Mouse (Mus musculus) lung, embryonic 16.5 days (tissue): ENCODE results near the gene Vwa8. TPM values are rescaled to one million over a fixed set of nuclear protein-coding genes. Genes with fewer than 3 reads are reported as not detected.
A peak's percentile ranks its signal among the peaks of the same experiment; 100 is the strongest.

Source experiments
- ATAC-seq: fragments of 200-750 bp; cut with Nextera tagmentation; 2 replicates; pipeline ENCODE4 v1.8.0; 2017; ENCODE audit warnings: low read depth, mild to moderate bottlenecking, moderate library complexity
- H3K27ac ChIP-seq: fragments of 300-500 bp; sonication (generic); 2 replicates; pipeline ENCODE4 v1.5.1; 2014; ENCODE audit warnings: mild to moderate bottlenecking, control low read depth, low read length
- H3K27me3 ChIP-seq: fragments of 300-500 bp; sonication (generic); 2 replicates; pipeline ENCODE4 v1.6.1; 2014; ENCODE audit warnings: low read depth, low read length, mixed read lengths; ENCODE audit not compliant: control insufficient read depth, insufficient read depth
- H3K36me3 ChIP-seq: fragments of 300-500 bp; sonication (generic); 2 replicates; pipeline ENCODE4 v1.6.1; 2014; ENCODE audit warnings: low read length; ENCODE audit not compliant: control insufficient read depth, insufficient read depth
- H3K4me1 ChIP-seq: fragments of 300-500 bp; sonication (generic); replicated peaks from 2 replicates; pipeline ENCODE4 v1.6.1; 2014; ENCODE audit warnings: low read length, mixed read lengths; ENCODE audit not compliant: control insufficient read depth, insufficient read depth
- H3K4me2 ChIP-seq: fragments of 300-500 bp; sonication (generic); 2 replicates; pipeline ENCODE4 v1.6.1; 2014; ENCODE audit warnings: low read depth, low read length, control low read depth
- H3K4me3 ChIP-seq: fragments of 300-500 bp; sonication (generic); 2 replicates; pipeline ENCODE4 v1.5.1; 2014; ENCODE audit warnings: mild to moderate bottlenecking, low read length, control low read depth
- H3K9ac ChIP-seq: fragments of 300-500 bp; sonication (generic); 2 replicates; pipeline ENCODE4 v1.6.1; 2014; ENCODE audit warnings: low read length, control low read depth
- H3K9me3 ChIP-seq: fragments of 300-500 bp; sonication (generic); 2 replicates; pipeline ENCODE4 v1.6.1; 2016; ENCODE audit warnings: low read length; ENCODE audit not compliant: control insufficient read depth
- WGBS: fragments of 180-500 bp; shearing (Covaris S2); extraction: QIAGEN DNeasy Blood & Tissue Kit; methylation state at CpG from one replicate; pipeline ENCODE4 v1.1.7; 2014; 5-methylcytosine and 5-hydroxymethylcytosine counted together
- polyA plus RNA-seq: library from polyadenylated mRNA; unstranded; fragments of >200 nt; fragmentation: Nextera tagmentation; extraction: Ambion mirVana; gene quantifications from 2 replicates; pipeline ENCODE4 v1.2.1, GENCODE M21; 2015

The Vwa8 gene
- polyA plus RNA-seq, 1 experiment from 2014 or later: 10.3 TPM

DNA sequence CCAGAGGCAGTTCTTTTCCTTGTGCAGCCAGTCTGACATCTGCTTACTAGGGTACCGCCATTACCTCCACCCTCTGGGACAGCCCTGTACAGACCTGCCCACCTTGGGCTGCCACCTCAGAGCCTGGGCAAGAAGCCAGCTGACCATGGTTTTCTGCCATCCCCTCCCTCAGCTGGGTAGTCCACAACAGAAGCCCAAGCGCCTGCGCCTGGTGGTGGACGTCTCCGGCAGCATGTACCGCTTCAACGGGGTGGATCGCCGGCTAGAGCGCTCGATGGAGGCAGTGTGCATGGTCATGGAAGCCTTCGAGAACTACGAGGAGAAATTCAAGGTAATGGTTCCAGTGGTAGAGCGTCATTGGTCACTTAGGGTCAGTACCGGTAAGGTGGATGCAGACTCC lies 333.9 kb downstream of the Vwa8 start:
- 94% methylated on average over 15 of the region's 15 CpGs for WGBS
- peak overlapping the region; percentile 53 for H3K27ac ChIP-seq
- H3K27me3 ChIP-seq: no peaks in the 10 kb centered on the region

DNA sequence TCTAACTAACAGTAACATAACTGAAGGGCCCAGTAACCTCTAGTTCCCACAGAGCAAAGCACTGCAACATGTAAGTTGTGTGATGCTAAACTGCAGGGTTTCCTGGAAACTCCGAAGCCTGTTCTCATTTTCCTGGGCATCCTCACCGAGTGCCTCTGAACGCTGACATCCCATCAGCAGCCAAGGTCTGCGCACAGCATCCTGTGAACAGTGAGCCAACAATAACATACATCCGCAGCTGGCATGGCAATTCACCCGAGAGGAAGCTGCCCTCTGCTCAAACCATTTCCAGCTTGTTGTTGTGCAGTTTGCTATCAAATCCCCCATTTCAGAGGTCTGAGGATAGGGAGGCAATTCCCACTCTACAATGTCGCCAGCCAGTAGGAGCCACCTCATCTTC lies 334.4 kb downstream of the Vwa8 start:
- WGBS: 74% methylated on average over 7 of the region's 7 CpGs
- Histone ChIP-seq H3K4me2 (no peak overlapping the region), H3K4me3 (no peak overlapping the region), H3K9me3 (no peaks in the 10 kb centered on the region), H3K4me1 (peaks cover 4% of the 10 kb centered on the region; the same call in 1 of the 2 replicates), H3K9ac (no peak overlapping the region), H3K36me3 (no peaks in the 10 kb centered on the region), H3K27me3 (no peaks in the 10 kb centered on the region), H3K27ac (peak overlapping the region; percentile 53)
- ATAC-seq: peak; percentile 27; the same call in 1 of the 2 replicates

More for the DNA sequence above, 333.9 kb downstream of the Vwa8 start:
- no peak for ATAC-seq
- Histone ChIP-seq H3K36me3 (no peaks in the 10 kb centered on the region), H3K9ac (no peak overlapping the region), H3K4me3 (no peak overlapping the region), H3K4me1 (peaks cover 4% of the 10 kb centered on the region; the same call in 1 of the 2 replicates), H3K4me2 (no peak overlapping the region), H3K9me3 (no peaks in the 10 kb centered on the region)

DNA sequence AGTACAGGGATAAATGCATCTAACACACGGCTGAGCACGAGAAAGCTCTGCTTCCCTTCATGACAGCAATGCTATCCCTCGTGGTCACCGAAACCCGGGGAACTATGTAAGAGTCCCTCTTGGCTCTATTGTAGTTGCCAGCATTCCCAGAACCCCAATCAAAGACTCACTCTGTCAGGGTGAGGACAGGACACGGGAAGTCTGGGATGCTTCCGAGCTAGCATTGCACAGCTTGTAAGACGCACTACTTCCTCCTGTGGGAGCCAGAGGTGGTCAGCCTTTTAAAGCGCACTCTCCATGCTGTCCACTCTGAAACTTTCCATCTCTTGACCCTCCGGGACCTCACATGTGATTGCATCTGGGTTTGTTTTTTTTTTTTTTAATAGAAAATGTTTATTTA lies 335.2 kb downstream of the Vwa8 start:
- ATAC-seq: no peak
- no peak overlapping the region for H3K4me2 ChIP-seq
- H3K27me3 ChIP-seq: no peaks in the 10 kb centered on the region
- no peak overlapping the region for H3K9ac ChIP-seq
- H3K27ac ChIP-seq: no peak overlapping the region
- peaks cover 4% of the 10 kb centered on the region; the same call in 1 of the 2 replicates for H3K4me1 ChIP-seq
- no peaks in the 10 kb centered on the region for H3K9me3 ChIP-seq
- 78% methylated on average over 10 of the region's 10 CpGs for WGBS
- no peaks in the 10 kb centered on the region for H3K36me3 ChIP-seq
- H3K4me3 ChIP-seq: no peak overlapping the region

DNA sequence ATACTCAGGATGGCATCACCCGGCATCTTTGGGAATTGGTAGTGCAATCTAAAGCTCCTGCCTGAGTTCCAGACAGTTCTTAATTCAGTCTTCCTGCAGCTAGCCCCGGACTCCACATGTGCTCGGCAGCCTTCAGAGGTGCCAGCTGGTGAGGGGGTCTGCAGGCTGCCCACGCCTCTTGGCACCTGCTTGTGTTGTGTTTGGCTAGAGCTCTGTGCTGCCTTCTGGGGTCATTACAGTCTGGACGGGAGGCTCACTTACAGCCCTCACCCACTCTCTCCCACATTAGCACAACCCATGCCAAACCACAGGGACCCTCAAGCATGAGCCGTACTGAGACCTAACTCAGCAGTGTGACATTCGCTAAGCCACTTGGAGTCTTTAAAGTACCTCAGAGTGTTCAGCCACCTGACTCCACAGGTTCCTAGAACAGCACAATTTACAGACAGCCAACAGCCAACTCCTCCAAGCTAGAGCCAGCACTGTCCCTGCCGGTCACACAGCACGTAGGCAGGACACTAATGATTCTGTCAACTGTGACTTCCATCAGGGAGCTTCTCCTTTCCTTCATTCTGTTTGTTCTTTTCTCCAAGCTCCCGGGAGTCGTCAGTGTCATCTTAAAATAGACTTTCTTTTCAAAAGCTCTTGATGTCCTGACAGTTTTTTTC lies 336.3 kb downstream of the Vwa8 start:
- no peak; the same call in 1 of the 2 replicates for ATAC-seq
- Histone ChIP-seq H3K9me3 (no peaks in the 10 kb centered on the region), H3K9ac (no peak overlapping the region), H3K27ac (no peak overlapping the region), H3K27me3 (no peaks in the 10 kb centered on the region), H3K4me3 (no peak overlapping the region), H3K4me1 (no peaks in the 10 kb centered on the region; the same call in 1 of the 2 replicates), H3K4me2 (no peak overlapping the region), H3K36me3 (no peaks in the 10 kb centered on the region)
- WGBS: 59% methylated on average over 11 of the region's 11 CpGs

DNA sequence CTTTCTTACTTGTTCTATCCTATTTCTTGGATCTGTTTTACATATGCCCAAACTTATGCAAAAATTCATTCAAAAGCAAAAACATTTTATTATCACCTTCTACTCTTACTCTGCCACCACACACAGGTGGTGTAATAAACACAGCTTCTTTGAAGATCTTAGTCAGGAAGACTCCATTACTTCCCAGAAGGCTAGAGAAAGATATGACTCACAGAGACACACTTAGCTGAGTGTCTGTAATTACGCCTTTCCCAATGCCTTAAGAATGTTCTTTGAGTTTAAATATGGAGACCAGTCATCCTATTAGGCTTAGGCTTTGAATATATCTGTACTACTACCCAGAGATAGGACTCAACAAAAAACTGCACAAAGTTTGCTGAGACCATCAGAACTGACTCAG lies 338.1 kb downstream of the Vwa8 start:
- no peak overlapping the region for H3K4me3 ChIP-seq
- H3K4me2 ChIP-seq: no peak overlapping the region
- no peaks in the 10 kb centered on the region; the same call in 1 of the 2 replicates for H3K4me1 ChIP-seq
- 93% methylated on average over 1 of the region's 1 CpGs for WGBS
- H3K27ac ChIP-seq: no peak overlapping the region
- no peaks in the 10 kb centered on the region for H3K27me3 ChIP-seq
- no peaks in the 10 kb centered on the region for H3K9me3 ChIP-seq
- no peaks in the 10 kb centered on the region for H3K36me3 ChIP-seq
- no peak for ATAC-seq
- no peak overlapping the region for H3K9ac ChIP-seq

DNA sequence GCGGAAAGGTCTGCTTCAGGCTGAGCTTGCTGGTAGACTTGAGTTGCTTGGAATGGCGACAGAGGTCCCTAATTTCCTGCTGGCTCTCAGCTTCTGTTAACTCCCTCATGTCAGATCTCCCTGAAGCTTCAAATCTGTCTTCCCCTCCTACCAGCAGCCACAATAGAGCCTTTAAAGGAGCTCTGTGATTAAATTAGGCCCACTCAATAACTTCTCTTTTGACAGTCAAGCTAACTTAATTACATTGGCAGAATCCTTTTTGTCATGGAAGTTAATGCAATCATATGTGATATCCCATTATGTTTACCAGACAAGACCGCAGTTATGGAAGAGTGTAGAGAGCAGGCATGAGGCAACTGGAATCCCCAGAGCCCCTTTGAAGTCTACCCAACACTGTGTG lies 347.9 kb downstream of the Vwa8 start:
- Histone ChIP-seq H3K9ac (no peak overlapping the region), H3K36me3 (no peaks in the 10 kb centered on the region), H3K27me3 (no peaks in the 10 kb centered on the region), H3K4me2 (no peak overlapping the region), H3K4me3 (no peak overlapping the region), H3K9me3 (no peaks in the 10 kb centered on the region), H3K27ac (no peak overlapping the region), H3K4me1 (no peaks in the 10 kb centered on the region)
- 62% methylated on average over 3 of the region's 3 CpGs for WGBS
- ATAC-seq: no peak

DNA sequence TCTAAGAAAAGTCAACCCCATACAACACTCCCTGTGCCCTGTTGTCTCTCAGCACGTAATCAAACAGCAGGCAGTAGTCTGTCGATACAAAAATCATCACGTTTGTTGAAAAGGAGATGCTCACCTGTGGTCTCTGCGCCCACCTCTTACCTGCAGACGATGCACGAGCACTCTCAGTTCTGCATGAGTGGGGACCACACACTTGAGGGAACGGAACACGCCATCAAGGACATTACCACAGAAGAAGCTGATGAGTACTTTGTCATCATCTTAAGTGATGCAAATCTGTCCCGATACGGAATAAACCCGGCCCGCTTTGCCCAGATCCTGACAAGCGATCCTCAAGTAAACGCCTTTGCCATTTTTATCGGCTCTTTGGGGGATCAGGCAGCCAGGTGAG lies 349.2 kb downstream of the Vwa8 start:
- Histone ChIP-seq H3K4me2 (no peak overlapping the region), H3K27ac (no peak overlapping the region), H3K27me3 (no peaks in the 10 kb centered on the region), H3K36me3 (no peaks in the 10 kb centered on the region), H3K9ac (no peak overlapping the region), H3K9me3 (no peaks in the 10 kb centered on the region), H3K4me3 (no peak overlapping the region), H3K4me1 (peaks cover 4% of the 10 kb centered on the region; the same call in 1 of the 2 replicates)
- no peak for ATAC-seq
- 86% methylated on average over 15 of the region's 15 CpGs for whole genome bisulfite sequencing

DNA sequence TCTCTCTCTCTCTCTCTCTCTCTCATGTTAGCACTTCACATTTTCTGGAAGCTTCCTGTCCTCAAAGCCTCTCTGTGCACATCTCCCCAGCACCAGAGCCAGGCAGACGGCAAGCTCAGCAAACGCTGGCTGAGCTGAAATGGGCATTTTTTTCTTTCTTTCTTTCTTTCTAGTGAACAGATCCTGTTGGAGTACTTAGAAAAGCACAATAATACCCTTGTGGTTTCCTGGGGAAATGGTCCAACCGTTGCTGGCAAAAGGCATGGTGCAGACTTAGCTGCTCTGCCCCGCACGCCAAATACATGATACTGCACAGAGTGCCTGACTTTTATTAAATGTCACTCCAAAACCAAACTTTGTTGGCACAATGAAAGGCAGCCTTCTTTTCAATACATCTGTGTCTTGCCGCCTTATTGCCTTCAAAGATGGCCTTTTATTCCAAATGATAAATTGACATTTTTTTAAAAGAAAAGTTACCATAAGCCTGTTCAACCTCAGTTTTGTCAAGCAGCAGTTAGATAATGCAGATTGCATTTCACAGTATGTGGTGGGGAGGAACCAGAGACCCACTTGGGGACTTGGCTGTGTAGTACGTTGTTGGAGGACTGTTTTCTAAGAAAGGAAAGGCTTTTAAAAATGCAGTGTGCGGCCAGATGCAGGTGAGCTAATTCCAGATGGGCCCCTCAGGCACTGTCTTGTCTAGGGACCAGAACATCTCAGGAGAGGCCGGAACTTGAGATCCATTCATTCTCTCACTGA lies 351.5 kb downstream of the Vwa8 start:
- no peak overlapping the region for H3K27ac ChIP-seq
- peaks cover 13% of the 10 kb centered on the region for H3K4me1 ChIP-seq
- ATAC-seq: no peak
- H3K9me3 ChIP-seq: no peaks in the 10 kb centered on the region
- H3K4me2 ChIP-seq: no peak overlapping the region
- 68% methylated on average over 9 of the region's 9 CpGs for WGBS
- H3K36me3 ChIP-seq: no peaks in the 10 kb centered on the region
- H3K27me3 ChIP-seq: no peaks in the 10 kb centered on the region
- no peak overlapping the region for H3K4me3 ChIP-seq
- no peak overlapping the region for H3K9ac ChIP-seq

DNA sequence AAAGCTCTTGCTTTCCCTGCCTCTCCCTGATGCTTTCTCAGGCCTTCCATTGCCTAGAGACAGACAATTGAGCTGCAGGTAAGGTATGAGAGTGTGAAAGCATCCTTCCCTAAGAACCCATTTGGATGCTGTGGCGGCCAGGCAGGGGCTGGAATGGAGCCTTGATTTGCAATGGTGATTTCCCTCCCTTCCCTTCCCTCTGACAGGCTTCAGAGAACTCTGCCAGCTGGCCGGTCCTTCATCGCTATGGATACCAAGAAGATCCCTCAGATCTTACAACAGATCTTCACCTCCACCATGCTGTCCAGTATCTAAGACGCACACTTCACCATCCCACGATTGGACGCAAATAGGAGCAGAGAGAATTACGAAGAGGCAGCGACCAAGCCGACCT lies 352.0 kb downstream of the Vwa8 start:
- Histone ChIP-seq H3K27me3 (no peaks in the 10 kb centered on the region), H3K9me3 (no peaks in the 10 kb centered on the region), H3K4me2 (no peak overlapping the region), H3K9ac (no peak overlapping the region), H3K27ac (no peak overlapping the region), H3K4me1 (peaks cover 16% of the 10 kb centered on the region), H3K4me3 (no peak overlapping the region), H3K36me3 (no peaks in the 10 kb centered on the region)
- ATAC-seq: no peak
- WGBS: 93% methylated on average over 9 of the region's 9 CpGs
